Mouse (Mus musculus) heart, embryonic 10.5 days (tissue): Measurements from ENCODE around the gene Taf15. TPM values are rescaled to one million over a fixed set of nuclear protein-coding genes. Genes with fewer than 3 reads are reported as not detected.

Experiments
- polyA plus RNA-seq: library from polyadenylated mRNA; unstranded; fragments of >200 nt; fragmentation: Nextera tagmentation; extraction: Ambion mirVana; gene quantifications from 2 replicates; pipeline ENCODE4 v1.2.1, GENCODE M21; 2016

Gene Taf15
- polyA plus RNA-seq, 1 experiment from 2014 or later = 8.0 TPM

Other genes starting within 250 kb of the Taf15 start
- 0.58 and 0.79 TPM in 2 replicates for gene Slfn14, start 186.4 kb upstream of the Taf15 start, polyA plus RNA-seq
- 48.2 and 55.0 TPM in 2 replicates for gene Ap2b1, start 174.1 kb upstream of the Taf15 start, polyA plus RNA-seq
- 9.6 and 11.9 TPM in 2 replicates for gene Pex12, start 170.5 kb upstream of the Taf15 start, polyA plus RNA-seq
- gene Rasl10b, start 63.9 kb upstream of the Taf15 start, polyA plus RNA-seq = 8.1 and 11.4 TPM in 2 replicates
- 0.17 and 0.18 TPM in 2 replicates for gene Gas2l2, start 43.6 kb upstream of the Taf15 start, polyA plus RNA-seq
- gene 1700020L24Rik, start 35.4 kb upstream of the Taf15 start, polyA plus RNA-seq = 1.5 and 1.9 TPM in 2 replicates
- gene Mmp28, start 10.0 kb upstream of the Taf15 start, polyA plus RNA-seq = 1.9 and 3.1 TPM in 2 replicates
- gene Heatr9, start 49.1 kb downstream of the Taf15 start, polyA plus RNA-seq = not detected in 2 replicates
- gene Ccl5, start 57.4 kb downstream of the Taf15 start, polyA plus RNA-seq = not detected in 2 replicates
- 0.41 and 0.97 TPM in 2 replicates for gene Ccl9, start 105.5 kb downstream of the Taf15 start, polyA plus RNA-seq
- 0.64 and 2.5 TPM in 2 replicates for gene Ccl6, start 120.0 kb downstream of the Taf15 start, polyA plus RNA-seq
- gene Rpl9-ps1, start 172.5 kb downstream of the Taf15 start, polyA plus RNA-seq = not detected in 2 replicates
- 0.53 TPM in 1 of 2 replicates, not detected in the other for gene Ccl3, start 176.3 kb downstream of the Taf15 start, polyA plus RNA-seq
- not detected in 2 replicates for gene Ccl4, start 189.5 kb downstream of the Taf15 start, polyA plus RNA-seq
- 0.49 TPM in 1 of 2 replicates, not detected in the other for gene Wfdc17, start 230.9 kb downstream of the Taf15 start, polyA plus RNA-seq
- 0.92 TPM in 1 of 2 replicates, not detected in the other for gene Wfdc18, start 235.9 kb downstream of the Taf15 start, polyA plus RNA-seq